Mouse (Mus musculus) ES-E14 (cell line): ENCODE data around the gene Tgif2lx2. TPM values are rescaled to one million over a fixed set of nuclear protein-coding genes. Genes with fewer than 3 reads are reported as not detected.
"Not testable (repeated sequence)": the region's sequence is repeated elsewhere in the genome, so short reads cannot be mapped to it uniquely, and the experiment has no call there.

ENCODE experiments used
- DNase-seq: peaks from one replicate; pipeline ENCODE4 v3.0.0-alpha.2; 2013; ENCODE audit warnings: low read depth, low spot score
- H3K27ac ChIP-seq: 2 replicates; pipeline ENCODE4 v1.5.1; 2012; ENCODE audit warnings: low read depth, mild to moderate bottlenecking, low read length, moderate library complexity, mixed read lengths; ENCODE audit not compliant: poor library complexity, insufficient read depth, severe bottlenecking
- H3K36me3 ChIP-seq: 2 replicates; pipeline ENCODE4 v1.6.1; 2012; ENCODE audit warnings: mild to moderate bottlenecking, low read length, moderate library complexity, mixed read lengths; ENCODE audit not compliant: control insufficient read depth, poor library complexity, insufficient read depth, severe bottlenecking
- H3K4me1 ChIP-seq, 2 experiments: fragments of 150-350 bp in 1 of 2; sonication (generic) in 1 of 2; 2 replicates each; pipeline ENCODE4 v1.6.1; 2012; ENCODE audit warnings: low read length in 2 of 2, mild to moderate bottlenecking in 1 of 2, mixed read lengths in 1 of 2; ENCODE audit not compliant: control insufficient read depth in 2 of 2, insufficient read depth in 2 of 2, poor library complexity in 1 of 2
- H3K4me3 ChIP-seq, 2 experiments: fragments of 150-350 bp in 1 of 2; sonication (generic) in 1 of 2; 2 replicates each; pipeline ENCODE4 v1.5.1; 2012; ENCODE audit warnings: low read length in 2 of 2, low read depth in 1 of 2, mild to moderate bottlenecking in 1 of 2, mixed read lengths in 1 of 2; ENCODE audit not compliant: insufficient read depth in 1 of 2, poor library complexity in 1 of 2, severe bottlenecking in 1 of 2
- H3K9ac ChIP-seq: 2 replicates; pipeline ENCODE4 v1.6.1; 2012; ENCODE audit warnings: low read depth, mild to moderate bottlenecking, low read length, mixed read lengths; ENCODE audit not compliant: poor library complexity, insufficient read depth, severe bottlenecking
- H3K9me3 ChIP-seq: fragments of 150-350 bp; sonication (generic); 2 replicates; pipeline ENCODE4 v1.6.1; 2012; ENCODE audit warnings: low read depth, mild to moderate bottlenecking, low read length; ENCODE audit not compliant: control insufficient read depth, insufficient read depth
- in situ Hi-C, 2 experiments: fragments of 600-800 bp; cut with MboI; formaldehyde crosslinking; loops; one replicate each; pipeline ENCODE4 v1.15.1; 2025; ENCODE audit warnings: low sequenced_read_pairs in 2 of 2, inconsistent platforms in 1 of 2; ENCODE audit not compliant: unreplicated experiment in 2 of 2
- total RNA-seq: library from RNA; depleted of rRNA; stranded (reverse); fragments of 300-350 nt; gene quantifications from 2 replicates; pipeline ENCODE4 v1.2.3, GENCODE M21; 2012; rRNA removed

Gene Tgif2lx2
- total RNA-seq, result not detected in 2 replicates

DNA sequence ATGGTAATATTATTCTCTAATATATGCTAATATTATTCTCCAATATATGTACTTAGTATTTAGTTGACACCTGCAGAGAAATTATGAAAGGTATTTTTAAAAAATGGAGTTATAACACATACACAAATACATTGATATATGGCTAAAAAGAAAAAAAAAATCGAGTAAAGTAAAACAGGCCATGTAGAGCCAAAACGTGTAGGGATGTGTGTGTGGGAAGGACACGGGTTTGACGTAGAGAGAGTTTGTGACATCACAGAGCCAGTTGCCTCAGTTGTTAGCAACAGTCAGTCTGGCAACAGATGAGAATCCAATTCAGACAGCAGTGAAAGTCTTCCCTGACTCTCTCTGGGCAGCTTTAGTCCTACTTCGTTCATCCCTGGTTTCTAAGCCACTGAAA is at the start of gene Tgif2lx2:
Gene Tgif2lx2, plus strand, starts transcription at position 301 of the 400 bp plus-strand sequence.
- H3K27ac ChIP-seq, DNase-seq, H3K9me3 ChIP-seq, H3K4me3 ChIP-seq, H3K36me3 ChIP-seq, H3K4me1 ChIP-seq, H3K9ac ChIP-seq, in situ Hi-C loops: not testable (repeated sequence)

Other genes starting within 250 kb of the Tgif2lx2 start
- not detected in 2 replicates for gene Tgif2lx1, start 53.5 kb downstream of the Tgif2lx2 start, total RNA-seq